Mouse (Mus musculus) stomach, postnatal 0 days (tissue): ENCODE results near the gene Klf9.

Experiments
- CTCF ChIP-seq: IDR thresholded peaks from 2 replicates; pipeline ENCODE4 v1.5.1; 2016; ENCODE audit warnings: antibody characterized with exemption, low read depth, mild to moderate bottlenecking, moderate library complexity
- EP300 ChIP-seq: optimal IDR thresholded peaks from 2 replicates; pipeline ENCODE3; 2016; ENCODE audit warnings: antibody characterized with exemption

DNA sequence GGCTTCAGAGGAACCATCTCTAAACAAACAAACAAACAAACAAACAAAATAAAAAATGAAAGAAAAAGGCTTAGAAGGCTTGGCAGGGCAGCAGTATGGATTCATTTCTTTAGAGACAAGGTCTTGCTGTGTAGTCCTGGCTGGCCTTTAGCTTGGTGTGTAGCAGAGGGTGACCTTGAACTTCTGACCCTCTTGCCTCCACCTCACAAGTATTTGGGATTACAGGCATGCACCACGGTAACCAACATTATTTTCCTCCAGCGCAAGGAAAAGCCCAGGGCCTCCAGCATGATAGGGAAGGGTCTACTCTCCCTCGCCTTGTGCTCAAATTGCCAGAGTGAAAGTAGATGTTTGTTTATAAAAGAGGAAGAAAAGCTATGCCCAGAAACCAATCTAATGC, 34.1 kb downstream of the Klf9 start:
- TF ChIP-seq CTCF (no peak), EP300 (no peak)
